Mouse (Mus musculus) small intestine, adult 2 months (tissue): ENCODE results near the gene Cacnb3.

ENCODE experiments used
- CTCF ChIP-seq: fragments of 200-500 bp; IDR thresholded peaks from 2 replicates; pipeline ENCODE4 v1.5.1; 2012; ENCODE audit warnings: low read depth, mild to moderate bottlenecking, control low read depth, inconsistent platforms, low read length, moderate library complexity, mixed read lengths; ENCODE audit not compliant: insufficient replicate concordance, insufficient read length; ENCODE audit errors: extremely low read depth
- POLR2A ChIP-seq: fragments of 200-500 bp; IDR thresholded peaks from 2 replicates; pipeline ENCODE4 v1.6.1; 2012; ENCODE audit warnings: low read depth, mild to moderate bottlenecking, control low read depth, inconsistent platforms, low read length, moderate library complexity

GRCm38 (mm10) chr15:98646737-98647136 is 16.1 kb downstream of the Cacnb3 start:
- TF ChIP-seq CTCF (no peak), POLR2A (no peak)
